Mouse (Mus musculus) MEL-GATA-1-ER (cell line): ENCODE results near the gene Pmp22.

ENCODE experiments used
- DNase-seq: peaks from one replicate; pipeline ENCODE4 v3.0.0-alpha.2; 2012; ENCODE audit warnings: low read depth; ENCODE audit errors: extremely low read depth

The Pmp22 gene

GRCm38 (mm10) chr11:63160926-63161325 lies 32.1 kb downstream of the Pmp22 start:
- DNase-seq, result no peak

DNA sequence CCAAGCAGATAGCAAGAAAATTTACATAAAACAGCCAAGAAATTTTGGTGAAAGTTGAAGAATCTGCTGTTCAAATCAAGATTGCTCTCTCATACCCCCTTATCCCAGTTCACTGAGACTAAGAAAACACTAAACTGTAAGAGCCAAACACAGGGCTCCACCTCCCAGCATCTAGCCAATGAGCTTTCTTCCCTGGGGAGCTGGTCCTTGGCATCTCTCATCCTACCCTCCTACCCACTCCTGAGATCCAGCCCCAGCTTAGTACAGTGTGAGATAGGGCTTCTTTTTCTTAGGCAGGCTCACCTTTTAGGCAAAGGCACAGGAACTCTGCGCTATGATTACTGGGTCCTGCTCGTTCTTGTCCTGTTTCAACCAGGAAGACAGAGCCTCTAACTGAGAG lies 34.0 kb downstream of the Pmp22 start:
- no peak for DNase-seq

- no peak for DNase-seq
Observed at GRCm38 (mm10) chr11:63163550-63163949, 34.8 kb downstream of the Pmp22 start.

GRCm38 (mm10) chr11:63163986-63164682 lies 35.4 kb downstream of the Pmp22 start:
- no peak for DNase-seq

DNA sequence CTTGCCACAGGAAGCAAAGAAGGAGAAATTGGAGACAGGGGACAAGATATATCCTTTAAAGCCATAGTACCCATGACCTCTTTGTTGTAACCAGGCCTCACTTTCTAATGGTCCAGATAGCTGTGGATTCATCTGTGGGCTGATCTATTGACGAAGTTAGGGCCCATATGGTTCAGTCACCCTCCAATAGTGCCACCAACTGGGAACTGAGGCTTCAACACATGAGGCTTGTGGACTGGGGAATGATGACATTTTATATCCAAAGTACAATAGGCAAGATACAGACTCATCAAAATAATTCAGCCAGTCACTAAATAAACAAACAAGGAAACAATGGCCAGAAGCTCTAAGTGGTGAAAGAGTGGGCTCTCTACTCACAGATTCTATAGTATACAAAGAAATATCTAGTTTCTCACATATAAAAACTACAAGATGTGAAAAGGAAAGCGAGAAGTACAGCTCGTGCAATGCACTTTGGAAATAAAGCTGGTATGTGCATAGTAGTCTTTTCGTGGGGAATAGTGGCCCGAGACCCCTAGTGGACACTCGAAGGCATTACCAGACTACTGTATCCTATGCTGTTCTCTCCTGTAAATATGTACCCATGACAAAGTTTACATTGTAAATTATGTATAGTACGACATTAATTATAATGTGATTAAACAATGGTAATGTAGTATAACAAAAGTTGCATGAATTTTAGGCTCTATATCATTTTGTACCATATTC lies 36.1 kb downstream of the Pmp22 start:
- peak; percentile 9 for DNase-seq

DNA sequence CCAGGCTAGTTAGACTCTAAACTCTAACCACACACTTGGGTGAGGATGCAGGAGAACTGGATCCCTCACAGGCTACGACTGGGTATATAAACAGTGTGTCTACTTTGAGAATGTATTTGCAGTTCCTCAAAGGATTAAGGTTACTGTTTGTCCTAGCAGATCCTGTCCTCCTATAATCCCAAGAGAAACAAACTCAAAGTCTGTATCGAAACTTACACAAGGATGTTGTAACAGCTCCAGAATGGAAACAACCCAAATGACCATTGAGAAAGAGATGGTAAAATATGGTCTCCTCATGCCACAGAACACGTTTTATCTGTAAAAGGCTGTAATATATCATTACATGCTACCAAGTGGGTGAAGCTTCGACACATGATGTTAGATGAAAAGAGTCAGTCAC lies 39.0 kb downstream of the Pmp22 start:
- DNase-seq, result no peak

GRCm38 (mm10) chr11:63168551-63169258 lies 39.9 kb downstream of the Pmp22 start:
- no peak for DNase-seq

- DNase-seq, result no peak
Observed at GRCm38 (mm10) chr11:63171977-63172376, 43.2 kb downstream of the Pmp22 start.

DNA sequence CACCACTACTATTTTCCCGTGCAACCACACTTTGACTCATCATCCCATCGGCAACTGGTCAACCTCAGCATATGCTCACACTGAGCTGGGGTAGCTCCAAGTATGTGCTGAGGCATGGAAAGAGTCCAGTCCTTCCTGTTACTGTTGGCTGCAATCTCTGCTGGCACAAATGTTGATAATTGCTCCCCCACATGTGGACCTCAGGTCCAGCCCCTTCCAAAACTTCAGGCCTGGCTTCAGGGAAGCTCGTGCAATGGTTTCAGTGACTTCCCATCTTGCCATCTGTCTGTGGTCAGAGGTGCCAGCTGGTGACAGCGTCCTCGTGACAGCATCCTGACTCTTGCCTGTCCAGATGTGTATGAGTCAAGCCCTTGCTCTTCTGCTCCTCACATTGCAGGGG lies 44.8 kb downstream of the Pmp22 start:
- DNase-seq, result no peak

DNA sequence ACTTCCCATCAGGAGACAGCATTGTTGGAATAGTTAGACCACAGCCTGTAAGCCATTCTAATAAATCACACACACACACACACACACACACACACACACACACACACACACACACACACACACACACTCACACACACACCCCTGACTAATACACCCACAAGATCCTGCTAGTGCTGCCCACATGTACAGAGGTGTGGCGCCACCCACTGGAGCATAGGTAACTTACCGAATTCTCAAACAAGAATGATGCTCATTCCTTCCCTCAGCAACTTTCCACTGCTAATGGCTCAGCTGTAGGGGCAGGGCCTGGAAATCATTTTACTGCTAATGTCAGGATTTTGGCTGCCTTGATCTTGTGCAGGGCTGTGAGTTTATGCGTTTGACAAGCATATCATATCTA lies 46.5 kb downstream of the Pmp22 start:
- no peak for DNase-seq

GRCm38 (mm10) chr11:63176416-63176815 lies 47.6 kb downstream of the Pmp22 start:
- no peak for DNase-seq

DNA sequence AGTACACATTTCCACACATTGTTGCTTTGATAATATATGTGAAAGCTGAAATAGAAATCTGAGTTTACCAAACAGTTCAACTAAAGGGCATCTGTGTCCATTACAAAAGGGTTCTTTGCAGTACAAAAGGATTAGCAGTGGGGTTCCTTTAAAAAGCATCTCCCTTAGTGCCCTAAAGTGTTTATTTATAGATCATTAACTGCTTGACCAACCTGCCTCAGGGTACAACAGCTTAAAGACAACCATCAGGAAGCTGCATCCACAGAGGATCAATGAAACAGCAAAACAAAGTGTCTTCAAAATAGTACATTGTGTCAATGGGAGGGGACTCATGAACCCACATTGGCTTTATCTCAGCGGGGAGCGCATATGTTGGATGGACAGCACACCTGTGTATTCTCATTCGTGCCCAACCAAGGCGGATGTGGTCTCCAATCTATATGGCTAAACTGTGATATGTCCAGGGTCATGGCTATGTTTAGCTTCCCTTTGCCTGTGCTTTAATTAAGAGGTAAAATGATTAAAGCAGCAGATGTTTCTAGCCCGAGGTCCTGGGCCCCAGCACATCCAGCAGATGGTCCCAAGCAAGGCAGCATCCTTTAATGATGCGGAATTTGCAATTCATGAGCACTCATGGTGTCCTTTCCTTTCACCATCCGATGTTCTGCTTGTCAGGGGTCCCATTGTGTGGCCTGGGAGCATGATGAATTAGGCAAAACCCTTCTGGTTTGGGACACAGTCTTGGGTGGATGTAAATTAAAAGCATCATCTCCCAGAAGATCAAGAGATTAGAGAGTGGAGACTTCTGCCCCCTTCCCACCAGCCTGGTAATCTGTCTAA lies 51.7 kb downstream of the Pmp22 start:
- DNase-seq, result no peak

DNA sequence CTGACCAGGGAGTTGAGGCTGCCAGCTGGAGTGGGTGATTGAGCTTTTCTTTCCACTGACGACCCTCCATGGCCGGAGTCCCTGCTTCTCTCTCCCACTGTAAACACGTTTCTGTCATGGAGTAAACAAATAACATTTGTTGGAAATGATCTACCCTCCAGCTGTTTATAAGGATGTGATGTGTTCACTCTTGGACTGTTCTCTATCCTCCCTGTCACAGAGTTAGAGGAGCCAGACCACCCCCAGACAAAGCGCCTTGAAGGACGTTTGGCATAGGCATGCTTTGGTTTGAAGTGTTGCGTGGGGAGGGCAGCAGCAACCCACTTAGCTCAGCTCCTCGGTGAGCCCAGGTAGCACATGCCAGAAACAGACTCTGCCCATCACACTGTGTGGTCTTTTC lies 60.0 kb downstream of the Pmp22 start:
- DNase-seq, result no peak

- no peak for DNase-seq
Observed at GRCm38 (mm10) chr11:63198070-63198469, 69.3 kb downstream of the Pmp22 start.

GRCm38 (mm10) chr11:63201989-63202535 lies 73.3 kb downstream of the Pmp22 start:
- DNase-seq, result no peak
